Mouse (Mus musculus): ENCODE data around the gene Klf7. TPM values are rescaled to one million over a fixed set of nuclear protein-coding genes. Genes with fewer than 3 reads are reported as not detected.

Klf7 gene
- polyA plus RNA-seq, 1 experiment from 2014 or later: 22.9 TPM

GRCm38 (mm10) chr1:64120811-64121515 lies 1.1 kb downstream of the Klf7 start:
- peak overlapping the region; percentile 81 for H3K4me2 ChIP-seq (ENCODE audit: low read depth, low read length)
- peaks cover 13% of the 10 kb centered on the region; the same call in 1 of the 2 replicates for H3K4me1 ChIP-seq (ENCODE audit: control insufficient read depth, insufficient read depth, low read length)
- peak overlapping the region; percentile 97 for H3K27ac ChIP-seq (ENCODE audit: low read length)
- H3K9ac ChIP-seq (ENCODE audit: low read length): peak overlapping the region; percentile 88
- no peaks in the 10 kb centered on the region for H3K27me3 ChIP-seq (ENCODE audit: control insufficient read depth, insufficient read depth, low read length)
- WGBS: under 1% methylated on average over 25 of the region's 25 CpGs
- ATAC-seq (ENCODE audit: insufficient read depth, low FRiP score): peak; percentile 39; the same call in 1 of the 2 replicates
- H3K4me3 ChIP-seq (replicated peaks; ENCODE audit: low read length): peak overlapping the region; percentile 78
- no peaks in the 10 kb centered on the region for H3K36me3 ChIP-seq (ENCODE audit: control insufficient read depth, insufficient read depth, low read length)
- H3K9me3 ChIP-seq (replicated peaks; ENCODE audit: control insufficient read depth, low read length): no peaks in the 10 kb centered on the region

DNA sequence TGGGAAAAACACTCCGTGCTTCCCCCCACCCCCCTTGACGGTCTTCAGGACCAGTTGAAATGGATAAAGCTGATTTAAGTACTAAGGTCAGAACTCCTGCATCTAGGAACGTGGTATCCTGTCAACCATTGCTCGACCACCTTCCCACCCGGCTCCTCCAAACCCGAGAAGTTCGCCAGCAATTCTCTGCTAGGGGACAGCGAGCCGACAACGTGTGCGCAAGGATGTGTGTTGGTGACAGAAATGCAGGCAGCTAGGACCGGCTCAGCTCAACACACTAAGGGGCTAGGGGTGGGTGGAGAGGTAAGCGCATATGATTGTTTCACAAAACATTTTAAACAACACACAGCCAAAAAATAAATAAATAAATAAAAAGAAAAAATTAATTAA lies 1.7 kb downstream of the Klf7 start:
- H3K36me3 ChIP-seq (ENCODE audit: control insufficient read depth, insufficient read depth, low read length): no peaks in the 10 kb centered on the region
- peak overlapping the region; percentile 88 for H3K9ac ChIP-seq (ENCODE audit: low read length)
- peak overlapping the region; percentile 97 for H3K27ac ChIP-seq (ENCODE audit: low read length)
- no peaks in the 10 kb centered on the region for H3K9me3 ChIP-seq (replicated peaks; ENCODE audit: control insufficient read depth, low read length)
- H3K4me1 ChIP-seq (ENCODE audit: control insufficient read depth, insufficient read depth, low read length): peaks cover 13% of the 10 kb centered on the region; the same call in 1 of the 2 replicates
- H3K4me2 ChIP-seq (ENCODE audit: low read depth, low read length): peak overlapping the region; percentile 81
- peak overlapping the region; percentile 78 for H3K4me3 ChIP-seq (replicated peaks; ENCODE audit: low read length)
- no peaks in the 10 kb centered on the region for H3K27me3 ChIP-seq (ENCODE audit: control insufficient read depth, insufficient read depth, low read length)
- under 1% methylated on average over 13 of the region's 13 CpGs for WGBS
- ATAC-seq (ENCODE audit: insufficient read depth, low FRiP score): no peak

DNA sequence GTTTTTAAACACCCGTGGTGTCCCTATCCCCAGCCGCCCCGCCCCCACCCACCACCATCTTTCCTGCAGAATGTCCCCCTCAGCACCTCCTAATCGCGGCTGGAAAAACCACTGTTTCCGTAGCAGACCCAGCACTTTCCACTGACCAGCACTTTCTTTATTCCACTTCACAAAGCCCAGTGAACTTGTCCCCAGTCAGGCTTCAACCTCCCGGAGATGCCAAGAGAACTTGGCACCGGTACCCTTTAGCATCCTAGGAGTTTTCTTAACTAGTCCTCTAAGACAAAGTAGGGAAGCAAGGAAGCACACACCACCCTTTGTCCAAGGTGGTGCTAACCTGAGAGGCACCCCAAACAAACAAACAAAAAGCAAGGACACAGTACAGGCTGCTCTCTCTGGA lies 2.2 kb downstream of the Klf7 start:
- Histone ChIP-seq H3K4me3 (replicated peaks; ENCODE audit: low read length) (peak overlapping the region; percentile 78), H3K9me3 (replicated peaks; ENCODE audit: control insufficient read depth, low read length) (no peaks in the 10 kb centered on the region), H3K27ac (ENCODE audit: low read length) (peak overlapping the region; percentile 97), H3K4me1 (ENCODE audit: control insufficient read depth, insufficient read depth, low read length) (peaks cover 13% of the 10 kb centered on the region), H3K9ac (ENCODE audit: low read length) (peak overlapping the region; percentile 88), H3K4me2 (ENCODE audit: low read depth, low read length) (peak overlapping the region; percentile 81), H3K36me3 (ENCODE audit: control insufficient read depth, insufficient read depth, low read length) (no peaks in the 10 kb centered on the region), H3K27me3 (ENCODE audit: control insufficient read depth, insufficient read depth, low read length) (no peaks in the 10 kb centered on the region)
- no peak for ATAC-seq (ENCODE audit: insufficient read depth, low FRiP score)
- under 1% methylated on average over 8 of the region's 8 CpGs for WGBS

GRCm38 (mm10) chr1:64119358-64119794 lies 2.7 kb downstream of the Klf7 start:
- H3K27me3 ChIP-seq (ENCODE audit: control insufficient read depth, insufficient read depth, low read length): no peaks in the 10 kb centered on the region
- H3K27ac ChIP-seq (ENCODE audit: low read length): peak overlapping the region; percentile 97
- H3K36me3 ChIP-seq (ENCODE audit: control insufficient read depth, insufficient read depth, low read length): no peaks in the 10 kb centered on the region
- no peaks in the 10 kb centered on the region for H3K9me3 ChIP-seq (replicated peaks; ENCODE audit: control insufficient read depth, low read length)
- peak overlapping the region; percentile 88 for H3K9ac ChIP-seq (ENCODE audit: low read length)
- 12% methylated on average over 7 of the region's 7 CpGs for WGBS
- H3K4me3 ChIP-seq (replicated peaks; ENCODE audit: low read length): peak overlapping the region; percentile 78
- H3K4me2 ChIP-seq (ENCODE audit: low read depth, low read length): peak overlapping the region; percentile 81
- no peak for ATAC-seq (ENCODE audit: insufficient read depth, low FRiP score)
- H3K4me1 ChIP-seq (ENCODE audit: control insufficient read depth, insufficient read depth, low read length): peaks cover 13% of the 10 kb centered on the region

- H3K4me3 ChIP-seq (replicated peaks; ENCODE audit: low read length): peak overlapping the region; percentile 78
- no peak for ATAC-seq (ENCODE audit: insufficient read depth, low FRiP score)
- peak overlapping the region; percentile 97 for H3K27ac ChIP-seq (ENCODE audit: low read length)
- WGBS: 34% methylated on average over 6 of the region's 6 CpGs
- no peaks in the 10 kb centered on the region for H3K36me3 ChIP-seq (ENCODE audit: control insufficient read depth, insufficient read depth, low read length)
- no peaks in the 10 kb centered on the region for H3K27me3 ChIP-seq (ENCODE audit: control insufficient read depth, insufficient read depth, low read length)
- H3K4me2 ChIP-seq (ENCODE audit: low read depth, low read length): peak overlapping the region; percentile 81
- H3K9ac ChIP-seq (ENCODE audit: low read length): peak overlapping the region; percentile 88
- H3K4me1 ChIP-seq (ENCODE audit: control insufficient read depth, insufficient read depth, low read length): peaks cover 13% of the 10 kb centered on the region
- H3K9me3 ChIP-seq (replicated peaks; ENCODE audit: control insufficient read depth, low read length): no peaks in the 10 kb centered on the region
Measured at GRCm38 (mm10) chr1:64118285-64119170, 3.6 kb downstream of the Klf7 start.

DNA sequence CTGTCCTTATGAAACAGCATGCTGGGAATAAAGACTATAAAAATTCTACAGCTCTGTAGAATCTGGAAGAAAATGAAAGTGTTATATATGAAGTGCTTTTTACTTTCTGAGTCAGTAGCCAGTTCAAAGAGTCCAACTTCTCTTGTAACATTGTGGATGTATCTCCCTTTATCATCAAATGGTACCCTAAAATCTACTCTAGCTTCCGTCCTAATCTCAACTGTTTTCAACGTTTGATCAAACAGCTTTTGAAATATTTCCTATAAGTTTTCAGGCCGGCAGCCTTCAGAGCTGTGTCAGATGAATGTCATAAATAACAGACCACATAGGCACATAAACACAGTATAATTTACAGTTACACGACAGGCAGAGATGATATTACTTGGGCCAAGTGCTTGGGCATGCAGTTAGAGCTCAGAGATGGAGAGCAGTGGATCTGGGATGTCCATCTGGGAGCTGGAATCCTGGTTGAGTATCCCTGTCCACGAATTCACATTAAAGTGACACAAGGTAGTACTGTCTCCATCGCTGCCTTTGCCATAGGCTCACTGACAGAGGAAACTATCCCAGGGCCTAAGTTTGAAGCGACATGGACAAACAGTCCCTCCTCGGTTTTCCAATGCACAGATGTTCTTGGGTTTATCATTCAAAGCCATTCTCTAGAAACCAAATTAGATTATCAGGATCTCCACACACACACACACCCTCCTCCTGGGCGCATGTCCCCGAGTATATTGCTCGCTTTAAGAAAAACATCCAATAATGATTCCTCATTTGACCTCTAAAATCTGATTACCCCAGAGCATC lies 4.4 kb downstream of the Klf7 start:
- no peak overlapping the region for H3K9ac ChIP-seq (ENCODE audit: low read length)
- no peak for ATAC-seq (ENCODE audit: insufficient read depth, low FRiP score)
- peak overlapping the region; percentile 78; the same call in 1 of the 2 replicates for H3K4me3 ChIP-seq (replicated peaks; ENCODE audit: low read length)
- WGBS: 72% methylated on average over 11 of the region's 11 CpGs
- H3K4me1 ChIP-seq (ENCODE audit: control insufficient read depth, insufficient read depth, low read length): peaks cover 13% of the 10 kb centered on the region
- H3K36me3 ChIP-seq (ENCODE audit: control insufficient read depth, insufficient read depth, low read length): no peaks in the 10 kb centered on the region
- H3K9me3 ChIP-seq (replicated peaks; ENCODE audit: control insufficient read depth, low read length): no peaks in the 10 kb centered on the region
- H3K27ac ChIP-seq (ENCODE audit: low read length): 0 out of 2 replicates have a peak overlapping the region, but pooled peaks have one; percentile 2
- H3K27me3 ChIP-seq (ENCODE audit: control insufficient read depth, insufficient read depth, low read length): no peaks in the 10 kb centered on the region
- peak overlapping the region; percentile 81; the same call in 1 of the 2 replicates for H3K4me2 ChIP-seq (ENCODE audit: low read depth, low read length)

- no peaks in the 10 kb centered on the region for H3K9me3 ChIP-seq (replicated peaks; ENCODE audit: control insufficient read depth, low read length)
- H3K4me3 ChIP-seq (replicated peaks; ENCODE audit: low read length): no peak overlapping the region
- 65% methylated on average over 6 of the region's 6 CpGs for WGBS
- H3K27me3 ChIP-seq (ENCODE audit: control insufficient read depth, insufficient read depth, low read length): no peaks in the 10 kb centered on the region
- no peaks in the 10 kb centered on the region for H3K36me3 ChIP-seq (ENCODE audit: control insufficient read depth, insufficient read depth, low read length)
- no peak for ATAC-seq (ENCODE audit: insufficient read depth, low FRiP score)
- H3K4me2 ChIP-seq (ENCODE audit: low read depth, low read length): no peak overlapping the region
- no peak overlapping the region for H3K27ac ChIP-seq (ENCODE audit: low read length)
- H3K4me1 ChIP-seq (ENCODE audit: control insufficient read depth, insufficient read depth, low read length): peaks cover 13% of the 10 kb centered on the region
- H3K9ac ChIP-seq (ENCODE audit: low read length): no peak overlapping the region
Measured at GRCm38 (mm10) chr1:64116746-64117455, 5.2 kb downstream of the Klf7 start.

DNA sequence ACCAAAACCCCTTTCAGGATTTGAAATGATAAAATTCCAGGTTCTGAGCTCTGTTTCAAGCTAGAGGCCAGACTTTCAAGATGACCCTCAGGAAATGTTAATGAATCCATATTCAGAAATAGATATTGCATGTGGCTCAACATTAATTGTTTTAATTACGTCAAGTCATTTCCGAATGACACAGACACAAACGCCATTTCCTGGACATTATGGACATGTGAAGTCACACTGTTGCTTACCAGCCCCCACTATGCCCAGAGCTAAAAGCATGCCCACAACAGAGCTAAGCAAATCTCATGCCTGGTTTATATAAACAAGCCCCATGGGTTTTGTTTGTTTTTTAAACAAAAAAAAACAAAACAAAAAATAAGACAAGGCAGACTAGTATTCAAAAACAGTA lies 7.5 kb downstream of the Klf7 start:
- no peak overlapping the region for H3K9ac ChIP-seq (ENCODE audit: low read length)
- no peak overlapping the region for H3K4me3 ChIP-seq (replicated peaks; ENCODE audit: low read length)
- H3K36me3 ChIP-seq (ENCODE audit: control insufficient read depth, insufficient read depth, low read length): no peaks in the 10 kb centered on the region
- no peak overlapping the region for H3K4me2 ChIP-seq (ENCODE audit: low read depth, low read length)
- H3K27ac ChIP-seq (ENCODE audit: low read length): no peak overlapping the region
- H3K27me3 ChIP-seq (ENCODE audit: control insufficient read depth, insufficient read depth, low read length): no peaks in the 10 kb centered on the region
- no peak for ATAC-seq (ENCODE audit: insufficient read depth, low FRiP score)
- H3K4me1 ChIP-seq (ENCODE audit: control insufficient read depth, insufficient read depth, low read length): peaks cover 13% of the 10 kb centered on the region
- 80% methylated on average over 3 of the region's 3 CpGs for WGBS
- H3K9me3 ChIP-seq (replicated peaks; ENCODE audit: control insufficient read depth, low read length): no peaks in the 10 kb centered on the region
